Mouse (Mus musculus) megakaryocyte, embryonic 14.5 days (primary cell): ENCODE results near the gene Krt42. TPM values are rescaled to one million over a fixed set of nuclear protein-coding genes. Genes with fewer than 3 reads are reported as not detected.
"Not testable (repeated sequence)": the region's sequence is repeated elsewhere in the genome, so short reads cannot be mapped to it uniquely, and the experiment has no call there.

Source experiments
- H3K27me3 ChIP-seq: replicated peaks from 2 replicates; pipeline ENCODE3; 2012; ENCODE audit warnings: inconsistent platforms
- H3K36me3 ChIP-seq: replicated peaks from 2 replicates; pipeline ENCODE3; 2012; ENCODE audit warnings: low read length, inconsistent platforms, mixed read lengths
- H3K4me1 ChIP-seq: 2 replicates; pipeline ENCODE4 v1.6.1; 2012; ENCODE audit warnings: inconsistent platforms
- H3K4me3 ChIP-seq: replicated peaks from 2 replicates; pipeline ENCODE3; 2012; ENCODE audit warnings: moderate library complexity, mild to moderate bottlenecking, inconsistent platforms
- H3K9me3 ChIP-seq: 2 replicates; pipeline ENCODE4 v1.6.1; 2012; ENCODE audit warnings: inconsistent platforms
- FLI1 ChIP-seq: IDR thresholded peaks from 2 replicates; pipeline ENCODE4 v1.6.1; 2012; ENCODE audit warnings: low read length, inconsistent platforms, mixed read lengths
- GATA1 ChIP-seq: IDR thresholded peaks from 3 replicates; pipeline ENCODE4 v1.6.1; 2012; ENCODE audit warnings: mixed read lengths, low read length, inconsistent platforms, borderline replicate concordance
- polyA plus RNA-seq: library from polyadenylated mRNA; stranded (reverse); fragments of >175 nt; gene quantifications from 2 replicates; pipeline ENCODE4 v1.2.3, GENCODE M21; 2012; ENCODE audit warnings: low replicate concordance; ENCODE audit not compliant: insufficient read depth

Gene Krt42
- polyA plus RNA-seq, 1 experiment, result not detected

- TF ChIP-seq GATA1 (no peak), FLI1 (no peak)
- Histone ChIP-seq H3K9me3 (no peaks in the 10 kb centered on the region), H3K27me3 (peaks cover 61% of the 10 kb centered on the region), H3K36me3 (no peaks in the 10 kb centered on the region), H3K4me3 (no peak overlapping the region), H3K4me1 (peaks cover 8% of the 10 kb centered on the region)
Observed at GRCm38 (mm10) chr11:100259079-100259478, 10.6 kb downstream of the Krt42 start.

GRCm38 (mm10) chr11:100257967-100258366, 11.7 kb downstream of the Krt42 start:
- Histone ChIP-seq H3K27me3 (peaks cover 65% of the 10 kb centered on the region), H3K4me1 (peaks cover 11% of the 10 kb centered on the region), H3K9me3 (no peaks in the 10 kb centered on the region), H3K36me3 (no peaks in the 10 kb centered on the region), H3K4me3 (no peak overlapping the region)
- no peak for TF ChIP-seq GATA1
- TF ChIP-seq FLI1, result no peak

- Histone ChIP-seq H3K4me3 (no peak overlapping the region), H3K4me1 (peaks cover 11% of the 10 kb centered on the region), H3K9me3 (no peaks in the 10 kb centered on the region), H3K27me3 (peaks cover 51% of the 10 kb centered on the region), H3K36me3 (no peaks in the 10 kb centered on the region)
- TF ChIP-seq GATA1 (no peak), FLI1 (no peak)
Observed at GRCm38 (mm10) chr11:100255514-100255913, 14.2 kb downstream of the Krt42 start.

GRCm38 (mm10) chr11:100254360-100255090, 15.1 kb downstream of the Krt42 start:
- Histone ChIP-seq H3K4me3 (no peak overlapping the region), H3K9me3 (no peaks in the 10 kb centered on the region), H3K4me1 (peaks cover 11% of the 10 kb centered on the region), H3K27me3 (peaks cover 47% of the 10 kb centered on the region), H3K36me3 (no peaks in the 10 kb centered on the region)
- TF ChIP-seq FLI1 (no peak), GATA1 (no peak)

GRCm38 (mm10) chr11:100248852-100249465, 20.7 kb downstream of the Krt42 start, which contains the start of gene Krt16:
TSS of gene Krt16 (minus strand) at chr11:100248902.
- H3K4me3 ChIP-seq, result no peak within 1 kb of the TSS
- H3K4me1 ChIP-seq, result peaks cover 2% of the 10 kb centered on the region
- H3K9me3 ChIP-seq, result no peaks in the 10 kb centered on the region
- H3K27me3 ChIP-seq, result peaks cover 15% of the 10 kb centered on the region
- TF ChIP-seq GATA1 (no peak), FLI1 (no peak)
- H3K36me3 ChIP-seq, result no peaks in the 10 kb centered on the region

GRCm38 (mm10) chr11:100246471-100246870, 23.2 kb downstream of the Krt42 start:
- not testable (repeated sequence) for H3K36me3 ChIP-seq, H3K9me3 ChIP-seq, H3K4me1 ChIP-seq, H3K27me3 ChIP-seq, H3K4me3 ChIP-seq

GRCm38 (mm10) chr11:100240272-100240671, 29.4 kb downstream of the Krt42 start:
- H3K4me3 ChIP-seq, H3K27me3 ChIP-seq, H3K4me1 ChIP-seq, H3K36me3 ChIP-seq: not testable (repeated sequence)
- peaks cover 20% of the 10 kb centered on the region for H3K9me3 ChIP-seq

- no peak overlapping the region for H3K4me3 ChIP-seq
- no peaks in the 10 kb centered on the region for H3K4me1 ChIP-seq
- H3K36me3 ChIP-seq, result no peaks in the 10 kb centered on the region
- no peaks in the 10 kb centered on the region for H3K27me3 ChIP-seq
- no peak for TF ChIP-seq GATA1
- TF ChIP-seq FLI1, result no peak
- no peaks in the 10 kb centered on the region for H3K9me3 ChIP-seq
Observed at GRCm38 (mm10) chr11:100221741-100222140, 47.9 kb downstream of the Krt42 start.

GRCm38 (mm10) chr11:100219304-100219703, 50.4 kb downstream of the Krt42 start:
- Histone ChIP-seq H3K36me3 (no peaks in the 10 kb centered on the region), H3K27me3 (peaks cover 2% of the 10 kb centered on the region), H3K4me1 (no peaks in the 10 kb centered on the region), H3K4me3 (no peak overlapping the region), H3K9me3 (no peaks in the 10 kb centered on the region)
- no peak for TF ChIP-seq FLI1
- no peak for TF ChIP-seq GATA1

Other genes starting within 250 kb of the Krt42 start
- not detected in 2 replicates for gene Krt33b, start 240.0 kb downstream of the Krt42 start, polyA plus RNA-seq
- not detected in 2 replicates for gene Krt34, start 228.3 kb downstream of the Krt42 start, polyA plus RNA-seq
- not detected in 2 replicates for gene Krt31, start 219.3 kb downstream of the Krt42 start, polyA plus RNA-seq
- not detected in 2 replicates for gene Krt32, start 181.6 kb downstream of the Krt42 start, polyA plus RNA-seq
- not detected in 2 replicates for gene Krt35, start 173.6 kb downstream of the Krt42 start, polyA plus RNA-seq
- gene Krt36, start 164.2 kb downstream of the Krt42 start, polyA plus RNA-seq, result not detected in 2 replicates
- not detected in 2 replicates for gene Krt13, start 148.3 kb downstream of the Krt42 start, polyA plus RNA-seq
- not detected in 2 replicates for gene Krt15, start 133.9 kb downstream of the Krt42 start, polyA plus RNA-seq
- not detected in 2 replicates for gene Krt19, start 121.2 kb downstream of the Krt42 start, polyA plus RNA-seq
- not detected in 2 replicates for gene Krt9, start 76.6 kb downstream of the Krt42 start, polyA plus RNA-seq
- gene Krt14, start 62.3 kb downstream of the Krt42 start, polyA plus RNA-seq, result 1.2 TPM in 1 of 2 replicates, not detected in the other
- gene Krt16, start 21.0 kb downstream of the Krt42 start, polyA plus RNA-seq, result not detected in 2 replicates
- 0.08 and 2.6 TPM in 2 replicates for gene Krt17, start 8.8 kb downstream of the Krt42 start, polyA plus RNA-seq
- 123 and 768 TPM in 2 replicates for gene Eif1, start 50.0 kb upstream of the Krt42 start, polyA plus RNA-seq
- gene Gast, start 64.5 kb upstream of the Krt42 start, polyA plus RNA-seq, result not detected in 2 replicates
- 0.06 TPM in 1 of 2 replicates, not detected in the other for gene Hap1, start 86.3 kb upstream of the Krt42 start, polyA plus RNA-seq
- 6.4 and 9.4 TPM in 2 replicates for gene Jup, start 127.9 kb upstream of the Krt42 start, polyA plus RNA-seq
- gene P3h4, start 145.0 kb upstream of the Krt42 start, polyA plus RNA-seq, result not detected in 2 replicates
- 0.22 TPM in 1 of 2 replicates, not detected in the other for gene Fkbp10, start 145.8 kb upstream of the Krt42 start, polyA plus RNA-seq
- 48.3 and 86.4 TPM in 2 replicates for gene Nt5c3b, start 171.9 kb upstream of the Krt42 start, polyA plus RNA-seq
- gene Klhl10, start 172.0 kb upstream of the Krt42 start, polyA plus RNA-seq, result 0.56 TPM in 1 of 2 replicates, not detected in the other
- 1.6 TPM in 1 of 2 replicates, not detected in the other for gene Klhl11, start 202.9 kb upstream of the Krt42 start, polyA plus RNA-seq